Mouse (Mus musculus) spleen, adult 2 months (tissue): ENCODE data around the gene Snx29. TPM values are rescaled to one million over a fixed set of nuclear protein-coding genes. Genes with fewer than 3 reads are reported as not detected.

ENCODE experiments used
- DNase-seq, 2 experiments: peaks; one replicate each; pipeline versions ENCODE4 v3.0.0 to v3.0.0-alpha.2; 2012 to 2021; ENCODE audit warnings: low spot score in 2 of 2, low read depth in 1 of 2
- H3K27ac ChIP-seq: fragments of 200-500 bp; 2 replicates; pipeline ENCODE4 v1.5.1; 2012; ENCODE audit warnings: low read length, inconsistent platforms; ENCODE audit not compliant: insufficient read depth
- H3K27me3 ChIP-seq: fragments of 200-500 bp; 2 replicates; pipeline ENCODE4 v1.6.1; 2012; ENCODE audit warnings: mild to moderate bottlenecking, moderate library complexity, low read length, inconsistent platforms; ENCODE audit not compliant: control insufficient read depth, insufficient read depth
- H3K36me3 ChIP-seq: fragments of 200-500 bp; 2 replicates; pipeline ENCODE4 v1.6.1; 2012; ENCODE audit warnings: mild to moderate bottlenecking, low read length, inconsistent platforms; ENCODE audit not compliant: control insufficient read depth, insufficient read depth
- H3K4me1 ChIP-seq: fragments of 200-500 bp; 2 replicates; pipeline ENCODE4 v1.6.1; 2011; ENCODE audit warnings: inconsistent platforms; ENCODE audit not compliant: control insufficient read depth, insufficient read depth, insufficient read length
- H3K4me3 ChIP-seq: fragments of 200-500 bp; 2 replicates; pipeline ENCODE4 v1.5.1; 2011; ENCODE audit warnings: mild to moderate bottlenecking, inconsistent platforms; ENCODE audit not compliant: insufficient read depth, insufficient read length; ENCODE audit errors: extremely low read depth
- CTCF ChIP-seq: fragments of 200-500 bp; IDR thresholded peaks from 2 replicates; pipeline ENCODE4 v1.5.1; 2011; ENCODE audit warnings: mild to moderate bottlenecking, inconsistent platforms; ENCODE audit not compliant: insufficient read depth, insufficient read length, insufficient replicate concordance; ENCODE audit errors: extremely low read depth
- POLR2A ChIP-seq: fragments of 200-500 bp; IDR thresholded peaks from 2 replicates; pipeline ENCODE4 v1.6.1; 2011; ENCODE audit warnings: low read depth, low read length, inconsistent platforms
- WGBS: fragments of 180-500 bp; shearing (Covaris S2); methylation state at CpG from one replicate; pipeline ENCODE4 v1.1.7; 2018; 5-methylcytosine and 5-hydroxymethylcytosine counted together
- polyA plus RNA-seq: library from polyadenylated mRNA; depleted of rRNA; stranded (reverse); fragments of >200 nt; gene quantifications from 2 replicates; pipeline ENCODE4 v1.2.3, GENCODE M21; 2012

Snx29 gene
- polyA plus RNA-seq, 1 experiment = 13.6 TPM

DNA sequence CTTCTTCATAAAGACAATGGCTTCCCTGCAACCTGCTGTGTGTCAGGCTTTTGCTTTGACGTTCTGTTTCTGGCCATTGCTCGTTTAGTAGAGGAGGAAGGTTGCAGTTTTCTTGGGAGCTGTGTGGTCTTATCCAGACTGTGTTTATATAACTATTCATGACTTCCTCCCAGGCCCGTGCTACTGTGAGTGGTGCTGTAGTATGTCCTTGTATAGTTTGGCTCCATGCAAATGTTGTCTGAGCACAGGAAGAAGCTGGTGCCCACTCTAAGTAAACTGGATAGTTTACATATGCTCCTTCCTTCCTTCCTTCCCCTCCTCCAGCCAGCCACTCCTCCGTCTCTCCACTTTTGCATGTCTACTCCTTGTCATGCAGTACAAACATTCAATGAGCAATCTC is 323.0 kb downstream of the Snx29 start:
- DNase-seq = no peak

DNA sequence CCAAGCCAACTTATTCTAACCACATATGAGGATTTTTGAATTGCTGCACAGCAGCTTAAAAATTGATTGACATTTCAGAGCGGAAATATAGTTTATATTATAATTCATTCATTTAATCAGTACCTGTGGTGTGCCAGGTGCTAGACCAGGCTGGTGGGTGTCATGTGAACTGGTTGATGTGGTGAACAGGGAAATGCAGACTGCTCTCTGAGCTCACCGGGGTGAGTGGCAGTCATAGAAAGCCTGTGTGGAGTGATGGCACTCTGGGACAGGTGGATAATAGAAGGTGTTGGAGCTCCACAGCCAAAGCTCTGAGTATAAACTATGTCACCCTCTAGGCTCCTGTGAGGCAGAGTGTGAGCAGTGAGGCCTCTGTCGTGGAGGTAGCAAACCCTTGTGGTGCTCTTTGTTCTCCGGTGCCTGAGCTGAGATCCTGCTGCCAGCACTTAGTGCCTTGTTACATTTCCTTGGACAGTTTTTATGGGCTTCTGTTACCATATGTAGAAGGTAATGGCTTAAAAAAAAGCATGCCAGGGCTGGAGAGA is 324.1 kb downstream of the Snx29 start:
- DNase-seq = no peak
- Histone ChIP-seq H3K27me3 (no peaks in the 10 kb centered on the region), H3K36me3 (no peaks in the 10 kb centered on the region), H3K27ac (no peak overlapping the region), H3K4me1 (peaks cover 24% of the 10 kb centered on the region; the same call in 1 of the 2 replicates), H3K4me3 (no peak overlapping the region)
- 63% methylated on average over 4 of the region's 4 CpGs for WGBS
- TF ChIP-seq POLR2A (no peak), CTCF (no peak)

More for the DNA sequence above, 323.0 kb downstream of the Snx29 start:
- H3K4me1 ChIP-seq = peaks cover 21% of the 10 kb centered on the region; the same call in 1 of the 2 replicates
- no peaks in the 10 kb centered on the region for H3K27me3 ChIP-seq
- 22% methylated on average over 4 of the region's 4 CpGs for WGBS
- H3K36me3 ChIP-seq = no peaks in the 10 kb centered on the region
- TF ChIP-seq CTCF (no peak), POLR2A (no peak)
- no peak overlapping the region for H3K27ac ChIP-seq
- H3K4me3 ChIP-seq = no peak overlapping the region

- no peak for TF ChIP-seq POLR2A
- TF ChIP-seq CTCF = no peak
- Histone ChIP-seq H3K36me3 (no peaks in the 10 kb centered on the region), H3K4me1 (peaks cover 28% of the 10 kb centered on the region; the same call in 1 of the 2 replicates), H3K27me3 (no peaks in the 10 kb centered on the region), H3K4me3 (no peak overlapping the region), H3K27ac (peak overlapping the region; percentile 7; the same call in 1 of the 2 replicates)
- 62% methylated on average over 1 of the region's 1 CpGs for WGBS
- no peak for DNase-seq
These were observed 325.5 kb downstream of the Snx29 start for GRCm38 (mm10) chr16:11648169-11648688.

GRCm38 (mm10) chr16:11652686-11653366 is 330.1 kb downstream of the Snx29 start:
- H3K36me3 ChIP-seq = no peaks in the 10 kb centered on the region
- no peak for TF ChIP-seq CTCF
- TF ChIP-seq POLR2A = no peak
- no peaks in the 10 kb centered on the region for H3K27me3 ChIP-seq
- WGBS = 10% methylated on average over 2 of the region's 2 CpGs
- H3K4me1 ChIP-seq = peaks cover 23% of the 10 kb centered on the region
- H3K4me3 ChIP-seq = no peak overlapping the region
- no peak for DNase-seq
- H3K27ac ChIP-seq = peak overlapping the region; percentile 69

- peaks cover 27% of the 10 kb centered on the region for H3K4me1 ChIP-seq
- peak overlapping the region; percentile 56; the same call in 1 of the 2 replicates for H3K27ac ChIP-seq
- no peak for DNase-seq
- H3K36me3 ChIP-seq = no peaks in the 10 kb centered on the region
- peak overlapping the region; percentile 35 for H3K4me3 ChIP-seq
- H3K27me3 ChIP-seq = no peaks in the 10 kb centered on the region
- TF ChIP-seq POLR2A = no peak
- TF ChIP-seq CTCF = no peak
- WGBS = 23% methylated on average over 3 of the region's 3 CpGs
These were observed 333.2 kb downstream of the Snx29 start for GRCm38 (mm10) chr16:11655893-11656292.

GRCm38 (mm10) chr16:11657111-11657510 is 334.4 kb downstream of the Snx29 start:
- TF ChIP-seq POLR2A = no peak
- no peak for TF ChIP-seq CTCF
- 64% methylated on average over 1 of the region's 1 CpGs for WGBS
- no peak for DNase-seq

More at GRCm38 (mm10) chr16:11657111-11657510, 334.4 kb downstream of the Snx29 start:
- Histone ChIP-seq H3K27ac (peak overlapping the region; percentile 39), H3K4me1 (peaks cover 24% of the 10 kb centered on the region), H3K27me3 (no peaks in the 10 kb centered on the region), H3K36me3 (peaks cover 2% of the 10 kb centered on the region; the same call in 1 of the 2 replicates), H3K4me3 (no peak overlapping the region)
